14 mouse cellular contexts compared by ENCODE assay signal in genomic region chr13:104960951-104961715, GRCm38 (mm10).
A peak's percentile ranks its signal among the peaks of the same experiment; 100 is the strongest.
DNase-seq lines count a peak whose midpoint lies in the region; ATAC-seq and TF ChIP-seq lines count a peak whose summit lies in the region.
"Had no signal": no experiment of that assay in that cellular context is flagged by ENCODE, and none has a peak within 500 bp of the region (broad histone marks: within the 10 kb centered on the region; RNA-seq: fewer than 3 reads in every experiment).

No protein-coding gene starts in this region.

- peaks cover 19% of the 10 kb centered on the region for H3K4me1 ChIP-seq in forebrain, embryonic 13.5 days
- H3K4me1 ChIP-seq in forebrain, embryonic 10.5 days: peaks cover 9% of the 10 kb centered on the region
- no peaks in the 10 kb centered on the region for H3K4me1 ChIP-seq in liver, embryonic 12.5 days
- H3K4me1 ChIP-seq: limb, embryonic 10.5 days; liver, embryonic 15.5 days had no signal

- TF ChIP-seq CTCF in layer of hippocampus, adult 2 months (conservative IDR thresholded peaks at IDR 0.05): no peak

- no peak for DNase-seq in forebrain, embryonic 10.5 days (ENCODE audit: extremely low spot score, low spot score)
- peak in 1 of 2 experiments; percentile 35 for DNase-seq in layer of hippocampus, adult 2 months (ENCODE audit: low spot score in 2 of 2)
- DNase-seq in layer of hippocampus, postnatal 10 days (ENCODE audit: low spot score in 2 of 2): no peak
- peak; percentile 24 for DNase-seq in adipocyte (ENCODE audit: low spot score)
- DNase-seq in cerebellum, postnatal 14 days: peak; percentile 57 to 71
- DNase-seq in spleen, postnatal 4 days (ENCODE audit: low spot score in 2 of 2): no peak
- DNase-seq: adrenal gland, adult 8-10 months; kidney, adult 2 months had no signal

- peak; percentile 7; the same call in 1 of the 2 replicates for ATAC-seq in forebrain, embryonic 13.5 days
- ATAC-seq in liver, embryonic 12.5 days: no peak

- no peaks in the 10 kb centered on the region for H3K9me3 ChIP-seq in forebrain, embryonic 13.5 days (replicated peaks)
- no peaks in the 10 kb centered on the region for H3K9me3 ChIP-seq in forebrain, embryonic 10.5 days
- no peaks in the 10 kb centered on the region for H3K9me3 ChIP-seq in liver, embryonic 12.5 days (replicated peaks)
- H3K9me3 ChIP-seq: limb, embryonic 10.5 days; liver, embryonic 15.5 days had no signal

- H3K4me2 ChIP-seq in forebrain, embryonic 13.5 days: no peak overlapping the region
- no peak overlapping the region for H3K4me2 ChIP-seq in liver, embryonic 12.5 days
- H3K4me2 ChIP-seq: heart, embryonic 11.5 days; liver, embryonic 15.5 days had no signal

- H3K9ac ChIP-seq in forebrain, embryonic 13.5 days: no peak overlapping the region
- H3K9ac ChIP-seq in liver, embryonic 12.5 days: no peak overlapping the region
- H3K9ac ChIP-seq: liver, embryonic 15.5 days had no signal

- H3K36me3 ChIP-seq in forebrain, embryonic 13.5 days (ENCODE audit: poor library complexity, severe bottlenecking): peaks cover 7% of the 10 kb centered on the region; the same call in 1 of the 2 replicates
- H3K36me3 ChIP-seq in forebrain, embryonic 10.5 days (replicated peaks): no peaks in the 10 kb centered on the region
- H3K36me3 ChIP-seq in liver, embryonic 12.5 days: no peaks in the 10 kb centered on the region
- H3K36me3 ChIP-seq: limb, embryonic 10.5 days; liver, embryonic 15.5 days had no signal

- H3K27me3 ChIP-seq in forebrain, embryonic 13.5 days: no peaks in the 10 kb centered on the region
- 0 out of 2 replicates have a peak, but pooled peaks cover 4% of the 10 kb centered on the region for H3K27me3 ChIP-seq in forebrain, embryonic 10.5 days (ENCODE audit: poor library complexity, severe bottlenecking)
- no peaks in the 10 kb centered on the region for H3K27me3 ChIP-seq in liver, embryonic 12.5 days (replicated peaks)
- H3K27me3 ChIP-seq: liver, embryonic 15.5 days had no signal

- WGBS in forebrain, embryonic 13.5 days: 73% methylated on average over 14 of the region's 14 CpGs
- 90% methylated on average over 14 of the region's 14 CpGs for WGBS in forebrain, embryonic 10.5 days
- WGBS in liver, embryonic 12.5 days (ENCODE audit: insufficient replicate concordance): 74% methylated on average over 14 of the region's 14 CpGs

- no peak overlapping the region for H3K4me3 ChIP-seq in forebrain, embryonic 13.5 days
- no peak overlapping the region for H3K4me3 ChIP-seq in forebrain, embryonic 10.5 days
- no peak overlapping the region for H3K4me3 ChIP-seq in layer of hippocampus, adult 2 months
- no peak overlapping the region for H3K4me3 ChIP-seq in liver, embryonic 12.5 days
- H3K4me3 ChIP-seq: limb, embryonic 10.5 days; liver, embryonic 15.5 days had no signal

- H3K27ac ChIP-seq in forebrain, embryonic 13.5 days: no peak overlapping the region; the same call in 1 of the 2 replicates
- H3K27ac ChIP-seq in forebrain, embryonic 10.5 days: no peak overlapping the region
- H3K27ac ChIP-seq in layer of hippocampus, adult 2 months: peak overlapping the region; percentile 89
- H3K27ac ChIP-seq in liver, embryonic 12.5 days: no peak overlapping the region
- H3K27ac ChIP-seq: limb, embryonic 10.5 days; liver, embryonic 15.5 days; stomach, postnatal 0 days had no signal

Comparison
In these comparisons a context has a peak if more than half of its experiments do, and no peak if none do; other contexts are left out.
1. DNase-seq: peak in adipocyte (single experiment) and cerebellum, postnatal 14 days (2 of 2); none in forebrain, embryonic 10.5 days (single experiment), layer of hippocampus, postnatal 10 days (0 of 2) and spleen, postnatal 4 days (0 of 2).